Mouse (Mus musculus): ENCODE data around the gene Samd4b. TPM values are rescaled to one million over a fixed set of nuclear protein-coding genes. Genes with fewer than 3 reads are reported as not detected.

Samd4b gene
- polyA plus RNA-seq, 2 experiments: 33.0 to 82.0 TPM

DNA sequence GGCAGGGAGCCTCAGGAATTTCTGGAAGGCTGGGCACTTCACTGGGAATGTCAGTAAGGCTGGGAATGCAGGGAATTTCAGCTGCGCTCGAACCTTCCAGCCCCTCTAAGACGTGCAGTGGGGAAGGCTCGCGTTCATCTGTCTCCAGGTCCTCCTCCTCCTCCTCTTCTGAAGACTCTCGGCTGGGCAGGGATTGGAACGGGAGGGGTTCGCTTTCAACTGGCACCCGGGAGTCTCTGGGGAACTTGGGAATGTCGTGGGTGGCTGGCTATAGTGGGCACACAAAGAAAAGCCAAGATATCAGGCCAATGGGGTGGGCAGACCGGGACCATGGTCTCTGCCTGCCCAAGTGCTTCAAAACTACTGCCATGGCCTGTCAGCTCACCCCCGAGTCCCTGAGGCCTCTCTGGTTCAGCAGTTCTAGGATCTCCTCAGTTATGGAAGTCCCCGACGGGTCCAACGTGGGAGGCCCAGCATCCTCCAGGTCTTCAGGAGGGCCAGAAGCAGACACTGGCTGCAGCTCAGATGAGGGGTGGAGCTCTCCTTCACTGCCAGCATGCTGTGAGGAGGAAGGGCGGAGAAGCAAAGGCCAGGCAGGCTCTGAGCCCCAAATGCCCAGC is 235.4 kb downstream of the Samd4b start:
- Histone ChIP-seq H3K9me3 (ENCODE audit: control insufficient read depth, low read length) (no peaks in the 10 kb centered on the region), H3K4me1 (ENCODE audit: control insufficient read depth, insufficient read depth, low read length) (no peaks in the 10 kb centered on the region), H3K27ac (replicated peaks; ENCODE audit: low read depth, low read length) (no peak overlapping the region), H3K36me3 (ENCODE audit: control insufficient read depth, insufficient read depth, low read length) (peaks cover 80% of the 10 kb centered on the region), H3K4me3 (replicated peaks; ENCODE audit: low read length) (no peak overlapping the region), H3K9ac (ENCODE audit: low read depth, low read length, severe bottlenecking) (no peak overlapping the region), H3K27me3 (ENCODE audit: control insufficient read depth, insufficient read depth, low read length) (no peaks in the 10 kb centered on the region), H3K4me2 (replicated peaks; ENCODE audit: low read depth, low read length, severe bottlenecking) (no peak overlapping the region)
- ATAC-seq (ENCODE audit: low FRiP score, low read depth) (no peak), DNase-seq (ENCODE audit: low spot score) (no peak)
- WGBS: 87% methylated on average over 16 of the region's 16 CpGs
- no peak for TF ChIP-seq POLR2A (IDR thresholded peaks at IDR 0.05; ENCODE audit: borderline replicate concordance, extremely low read depth, insufficient read depth, insufficient read length)

DNA sequence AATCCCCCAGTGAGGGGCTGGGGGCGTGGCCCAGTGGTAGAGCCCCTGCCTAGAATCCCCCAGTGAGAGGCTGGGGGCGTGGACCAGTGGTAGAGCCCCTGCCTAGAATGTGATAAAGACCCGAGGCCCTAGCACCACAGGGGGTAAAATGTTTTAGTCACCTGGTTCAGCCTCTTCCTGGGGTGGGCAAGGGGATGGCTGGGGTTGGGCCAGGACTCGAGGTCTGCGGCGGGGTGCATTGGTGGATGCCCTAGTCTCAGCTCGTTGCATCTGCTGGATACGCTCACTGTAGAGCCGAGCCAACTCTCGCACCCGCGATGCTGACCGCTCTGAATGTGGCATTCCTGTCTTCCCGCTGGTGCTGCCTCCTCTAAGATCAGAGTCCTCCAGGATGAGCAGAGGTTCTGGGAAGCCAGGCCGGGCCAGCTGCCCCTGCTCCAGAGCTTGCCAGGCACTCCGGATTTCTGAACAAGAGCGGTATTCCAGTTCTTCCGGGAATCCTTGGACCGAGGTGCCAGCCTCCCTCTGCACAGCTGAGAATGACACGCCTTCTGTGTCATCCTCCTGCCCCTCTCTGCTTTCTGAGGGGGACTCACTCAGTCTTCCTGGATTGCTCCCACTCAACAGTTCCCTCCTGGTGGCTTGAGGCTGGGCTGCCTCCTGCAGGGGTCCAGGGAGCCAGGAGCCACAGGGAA is 236.2 kb downstream of the Samd4b start:
- ATAC-seq (ENCODE audit: low FRiP score, low read depth) (no peak), DNase-seq (ENCODE audit: low spot score) (no peak)
- Histone ChIP-seq H3K4me3 (replicated peaks; ENCODE audit: low read length) (no peak overlapping the region), H3K4me1 (ENCODE audit: control insufficient read depth, insufficient read depth, low read length) (peaks cover 5% of the 10 kb centered on the region; the same call in 1 of the 2 replicates), H3K27ac (replicated peaks; ENCODE audit: low read depth, low read length) (no peak overlapping the region), H3K36me3 (ENCODE audit: control insufficient read depth, insufficient read depth, low read length) (peaks cover 72% of the 10 kb centered on the region), H3K4me2 (replicated peaks; ENCODE audit: low read depth, low read length, severe bottlenecking) (no peak overlapping the region), H3K9ac (ENCODE audit: low read depth, low read length, severe bottlenecking) (no peak overlapping the region), H3K9me3 (ENCODE audit: control insufficient read depth, low read length) (no peaks in the 10 kb centered on the region), H3K27me3 (ENCODE audit: control insufficient read depth, insufficient read depth, low read length) (no peaks in the 10 kb centered on the region)
- 99% methylated on average over 15 of the region's 20 CpGs for WGBS
- no peak for TF ChIP-seq POLR2A (IDR thresholded peaks at IDR 0.05; ENCODE audit: borderline replicate concordance, extremely low read depth, insufficient read depth, insufficient read length)

- no peak for TF ChIP-seq POLR2A (IDR thresholded peaks at IDR 0.05; ENCODE audit: borderline replicate concordance, extremely low read depth, insufficient read depth, insufficient read length)
- Histone ChIP-seq H3K36me3 (ENCODE audit: control insufficient read depth, insufficient read depth, low read length) (peaks cover 64% of the 10 kb centered on the region), H3K4me1 (ENCODE audit: control insufficient read depth, insufficient read depth, low read length) (peaks cover 8% of the 10 kb centered on the region; the same call in 1 of the 2 replicates), H3K27me3 (ENCODE audit: control insufficient read depth, insufficient read depth, low read length) (no peaks in the 10 kb centered on the region), H3K4me3 (replicated peaks; ENCODE audit: low read length) (no peak overlapping the region), H3K9me3 (ENCODE audit: control insufficient read depth, low read length) (no peaks in the 10 kb centered on the region), H3K9ac (ENCODE audit: low read depth, low read length, severe bottlenecking) (no peak overlapping the region), H3K4me2 (replicated peaks; ENCODE audit: low read depth, low read length, severe bottlenecking) (no peak overlapping the region), H3K27ac (replicated peaks; ENCODE audit: low read depth, low read length) (no peak overlapping the region)
- WGBS: 92% methylated on average over 6 of the region's 6 CpGs
- DNase-seq (ENCODE audit: low spot score) (no peak), ATAC-seq (ENCODE audit: low FRiP score, low read depth) (no peak)
These were observed 237.7 kb downstream of the Samd4b start for GRCm38 (mm10) chr7:28360291-28360690.

DNA sequence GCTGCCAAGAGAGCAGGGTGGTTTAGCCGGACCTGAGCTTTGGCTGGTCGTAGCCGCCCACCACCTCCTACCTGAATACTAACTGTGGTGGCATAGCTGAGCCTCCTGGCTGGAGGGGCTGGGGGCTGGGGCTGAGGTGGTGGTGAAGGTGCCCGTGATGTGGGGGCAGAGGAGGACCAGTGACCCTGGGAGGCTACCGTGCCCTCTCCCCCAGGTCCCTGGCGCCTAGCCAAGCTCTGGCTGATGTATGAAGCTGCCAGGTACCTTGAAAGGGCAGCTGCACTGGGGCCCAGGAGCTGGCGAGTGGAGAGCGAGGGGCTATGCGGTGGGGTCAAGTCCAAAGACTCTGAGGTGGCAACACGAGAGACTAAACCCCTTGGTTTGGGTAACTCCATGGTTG is 238.1 kb downstream of the Samd4b start:
- DNase-seq (ENCODE audit: low spot score) (no peak), ATAC-seq (ENCODE audit: low FRiP score, low read depth) (no peak)
- no peak overlapping the region for H3K4me2 ChIP-seq (replicated peaks; ENCODE audit: low read depth, low read length, severe bottlenecking)
- no peak overlapping the region for H3K27ac ChIP-seq (replicated peaks; ENCODE audit: low read depth, low read length)
- H3K9me3 ChIP-seq (ENCODE audit: control insufficient read depth, low read length): no peaks in the 10 kb centered on the region
- no peaks in the 10 kb centered on the region for H3K27me3 ChIP-seq (ENCODE audit: control insufficient read depth, insufficient read depth, low read length)
- 91% methylated on average over 10 of the region's 10 CpGs for WGBS
- no peak for TF ChIP-seq POLR2A (IDR thresholded peaks at IDR 0.05; ENCODE audit: borderline replicate concordance, extremely low read depth, insufficient read depth, insufficient read length)
- H3K4me3 ChIP-seq (replicated peaks; ENCODE audit: low read length): no peak overlapping the region
- H3K4me1 ChIP-seq (ENCODE audit: control insufficient read depth, insufficient read depth, low read length): peaks cover 8% of the 10 kb centered on the region; the same call in 1 of the 2 replicates
- H3K36me3 ChIP-seq (ENCODE audit: control insufficient read depth, insufficient read depth, low read length): peaks cover 63% of the 10 kb centered on the region
- H3K9ac ChIP-seq (ENCODE audit: low read depth, low read length, severe bottlenecking): no peak overlapping the region

GRCm38 (mm10) chr7:28358431-28358830 is 239.5 kb downstream of the Samd4b start:
- 65% methylated on average over 7 of the region's 7 CpGs for WGBS

More at GRCm38 (mm10) chr7:28358431-28358830, 239.5 kb downstream of the Samd4b start:
- Histone ChIP-seq H3K36me3 (ENCODE audit: control insufficient read depth, insufficient read depth, low read length) (peaks cover 62% of the 10 kb centered on the region), H3K9ac (ENCODE audit: low read depth, low read length, severe bottlenecking) (no peak overlapping the region), H3K4me3 (replicated peaks; ENCODE audit: low read length) (no peak overlapping the region), H3K27me3 (ENCODE audit: control insufficient read depth, insufficient read depth, low read length) (no peaks in the 10 kb centered on the region), H3K4me1 (ENCODE audit: control insufficient read depth, insufficient read depth, low read length) (peaks cover 8% of the 10 kb centered on the region; the same call in 1 of the 2 replicates), H3K4me2 (replicated peaks; ENCODE audit: low read depth, low read length, severe bottlenecking) (no peak overlapping the region), H3K9me3 (ENCODE audit: control insufficient read depth, low read length) (no peaks in the 10 kb centered on the region), H3K27ac (replicated peaks; ENCODE audit: low read depth, low read length) (no peak overlapping the region)
- ATAC-seq (ENCODE audit: low FRiP score, low read depth) (no peak), DNase-seq (ENCODE audit: low spot score) (no peak)
- TF ChIP-seq POLR2A (IDR thresholded peaks at IDR 0.05; ENCODE audit: borderline replicate concordance, extremely low read depth, insufficient read depth, insufficient read length): no peak
